Mouse (Mus musculus) lung, postnatal 0 days (tissue): Measurements from ENCODE around the gene Pmel. TPM values are rescaled to one million over a fixed set of nuclear protein-coding genes. Genes with fewer than 3 reads are reported as not detected.

Experiments
- ATAC-seq: fragments of 200-750 bp; cut with Nextera tagmentation; 2 replicates; pipeline ENCODE4 v1.8.0; 2017; ENCODE audit warnings: moderate library complexity
- DNase-seq: peaks from one replicate; pipeline ENCODE4 v3.0.0-alpha.2; 2016; ENCODE audit warnings: low spot score
- H3K27ac ChIP-seq: fragments of 300-500 bp; sonication (generic); 2 replicates; pipeline ENCODE4 v1.5.1; 2014; ENCODE audit warnings: antibody characterized with exemption, mild to moderate bottlenecking, low read length, mixed read lengths
- H3K27me3 ChIP-seq: fragments of 300-500 bp; sonication (generic); replicated peaks from 2 replicates; pipeline ENCODE4 v1.6.1; 2014; ENCODE audit warnings: low read length, mixed read lengths; ENCODE audit not compliant: insufficient read depth
- H3K36me3 ChIP-seq: fragments of 300-500 bp; sonication (generic); 2 replicates; pipeline ENCODE4 v1.6.1; 2014; ENCODE audit warnings: low read length, mixed read lengths; ENCODE audit not compliant: insufficient read depth
- H3K4me1 ChIP-seq: fragments of 300-500 bp; sonication (generic); 2 replicates; pipeline ENCODE4 v1.6.1; 2014; ENCODE audit warnings: antibody characterized with exemption, low read depth, low read length, mixed read lengths; ENCODE audit not compliant: insufficient read depth
- H3K4me2 ChIP-seq: fragments of 300-500 bp; sonication (generic); replicated peaks from 2 replicates; pipeline ENCODE4 v1.6.1; 2014; ENCODE audit warnings: low read depth, mild to moderate bottlenecking, low read length, moderate library complexity, mixed read lengths
- H3K4me3 ChIP-seq: fragments of 300-500 bp; sonication (generic); 2 replicates; pipeline ENCODE4 v1.5.1; 2014; ENCODE audit warnings: low read depth, low read length
- H3K9ac ChIP-seq: fragments of 300-500 bp; sonication (generic); replicated peaks from 2 replicates; pipeline ENCODE4 v1.6.1; 2014; ENCODE audit warnings: low read depth, mild to moderate bottlenecking
- H3K9me3 ChIP-seq: fragments of 300-500 bp; sonication (generic); 2 replicates; pipeline ENCODE4 v1.6.1; 2016; ENCODE audit warnings: low read length, mixed read lengths
- CTCF ChIP-seq: IDR thresholded peaks from 2 replicates; pipeline ENCODE4 v1.5.1; 2016; ENCODE audit warnings: antibody characterized with exemption, mild to moderate bottlenecking
- EP300 ChIP-seq: IDR thresholded peaks from 2 replicates; pipeline ENCODE4 v1.6.1; 2016; ENCODE audit warnings: antibody characterized with exemption, mild to moderate bottlenecking, control low read depth
- WGBS: fragments of 180-500 bp; shearing (Covaris S2); extraction: QIAGEN DNeasy Blood & Tissue Kit; methylation state at CpG from one replicate; pipeline ENCODE4 v1.1.7; 2014; 5-methylcytosine and 5-hydroxymethylcytosine counted together
- polyA plus RNA-seq: library from polyadenylated mRNA; unstranded; fragments of >200 nt; fragmentation: Nextera tagmentation; extraction: Ambion mirVana; gene quantifications from 2 replicates; pipeline ENCODE4 v1.2.1, GENCODE M21; 2015

The Pmel gene
- polyA plus RNA-seq, 1 experiment from 2014 or later: 1.4 TPM

DNA sequence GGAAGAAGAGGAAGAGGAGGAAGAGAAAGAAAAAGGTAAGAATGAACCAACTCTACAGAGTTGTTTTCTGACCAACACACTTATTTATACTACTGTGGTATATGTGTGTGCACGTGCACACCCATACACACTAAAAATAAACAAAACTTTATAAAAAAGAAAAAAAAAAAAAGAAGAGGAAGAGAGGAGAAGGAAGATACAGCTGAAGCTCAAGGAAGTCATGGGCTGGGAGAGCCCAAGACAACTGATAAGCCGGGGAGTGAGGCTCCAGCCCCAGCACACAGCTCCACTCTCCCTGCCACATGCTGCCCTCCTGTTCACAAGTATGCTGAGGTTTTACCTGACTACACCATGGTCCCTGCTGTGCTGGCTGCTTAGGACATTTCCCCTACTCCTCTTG lies 36.3 kb downstream of the Pmel start:
- H3K9ac ChIP-seq: no peak overlapping the region
- 42% methylated on average over 2 of the region's 2 CpGs for WGBS

DNA sequence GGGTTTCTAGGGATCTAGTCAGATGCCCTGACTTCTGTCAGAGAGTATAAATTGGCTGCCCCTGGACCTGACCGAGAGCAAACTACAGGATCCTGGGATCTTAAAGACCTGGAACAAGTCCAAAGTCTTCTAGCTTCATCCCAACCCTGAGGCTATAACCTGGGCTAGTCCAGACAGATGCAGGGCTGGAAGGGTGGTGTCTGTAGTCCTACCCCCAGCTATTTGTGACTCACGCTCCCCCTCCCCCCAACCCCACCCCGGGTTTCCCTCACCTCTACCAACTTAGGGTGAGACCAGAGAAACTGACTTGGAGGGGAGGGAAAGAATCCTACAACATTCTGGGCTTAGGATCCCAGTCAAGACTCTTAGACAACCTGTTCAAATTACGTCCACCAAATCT lies 38.6 kb downstream of the Pmel start:
- H3K4me3 ChIP-seq: peak overlapping the region; percentile 70
- no peak for TF ChIP-seq CTCF
- no peaks in the 10 kb centered on the region for H3K36me3 ChIP-seq
- H3K4me1 ChIP-seq: peaks cover 18% of the 10 kb centered on the region; the same call in 1 of the 2 replicates
- H3K27ac ChIP-seq: peak overlapping the region; percentile 93; the same call in 1 of the 2 replicates
- H3K9me3 ChIP-seq: no peaks in the 10 kb centered on the region
- H3K9ac ChIP-seq: no peak overlapping the region; the same call in 1 of the 2 replicates
- H3K4me2 ChIP-seq: peak overlapping the region; percentile 90
- WGBS: 21% methylated on average over 4 of the region's 4 CpGs
- H3K27me3 ChIP-seq: no peaks in the 10 kb centered on the region
- no peak for ATAC-seq
- no peak for DNase-seq

More for the DNA sequence above, 36.3 kb downstream of the Pmel start:
- no peak for DNase-seq
- Histone ChIP-seq H3K27me3 (no peaks in the 10 kb centered on the region), H3K4me2 (no peak overlapping the region), H3K4me1 (peaks cover 15% of the 10 kb centered on the region; the same call in 1 of the 2 replicates), H3K9me3 (no peaks in the 10 kb centered on the region), H3K4me3 (no peak overlapping the region), H3K36me3 (no peaks in the 10 kb centered on the region), H3K27ac (no peak overlapping the region)
- ATAC-seq: no peak
- TF ChIP-seq CTCF (no peak), EP300 (no peak)

GRCm38 (mm10) chr10:128743235-128743634 lies 39.2 kb downstream of the Pmel start:
- Histone ChIP-seq H3K27me3 (no peaks in the 10 kb centered on the region), H3K4me1 (peaks cover 18% of the 10 kb centered on the region; the same call in 1 of the 2 replicates), H3K9me3 (no peaks in the 10 kb centered on the region), H3K36me3 (no peaks in the 10 kb centered on the region), H3K27ac (peak overlapping the region; percentile 93), H3K4me3 (peak overlapping the region; percentile 70), H3K9ac (peak overlapping the region; percentile 67), H3K4me2 (peak overlapping the region; percentile 90)
- peak; percentile 51 for DNase-seq
- no peak for TF ChIP-seq EP300
- TF ChIP-seq CTCF: no peak
- 3% methylated on average over 7 of the region's 7 CpGs for WGBS
- ATAC-seq: no peak

DNA sequence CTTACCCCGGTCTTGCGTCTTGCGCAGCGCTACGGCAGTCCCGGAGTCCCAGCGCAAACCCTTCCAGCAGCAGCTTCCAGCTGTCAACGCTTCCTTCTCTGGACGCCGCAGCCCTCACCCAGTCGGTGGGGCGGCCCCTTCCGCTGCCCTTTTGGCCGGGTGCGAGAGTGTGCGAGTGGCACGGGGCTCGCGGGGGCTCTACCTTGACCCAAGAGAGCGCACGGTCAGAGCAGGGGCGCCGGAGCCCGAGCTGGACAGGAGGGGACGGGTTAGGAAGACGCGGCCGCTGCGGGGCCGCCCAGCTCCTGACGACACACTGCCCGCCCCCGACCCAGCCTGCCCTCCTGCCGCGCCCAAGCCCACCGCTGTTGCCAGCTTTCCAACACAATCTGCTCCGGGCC lies 39.8 kb downstream of the Pmel start:
- ATAC-seq: peak; percentile 58
- H3K36me3 ChIP-seq: no peaks in the 10 kb centered on the region
- no peaks in the 10 kb centered on the region for H3K9me3 ChIP-seq
- H3K4me3 ChIP-seq: peak overlapping the region; percentile 70
- no peaks in the 10 kb centered on the region for H3K27me3 ChIP-seq
- peak; percentile 81 for DNase-seq
- WGBS: 3% methylated on average over 29 of the region's 37 CpGs
- peak overlapping the region; percentile 90 for H3K4me2 ChIP-seq
- peak; percentile 3; the same call in 1 of the 2 replicates for TF ChIP-seq CTCF
- no peak for TF ChIP-seq EP300
- H3K9ac ChIP-seq: peak overlapping the region; percentile 67
- H3K4me1 ChIP-seq: peaks cover 18% of the 10 kb centered on the region; the same call in 1 of the 2 replicates
- H3K27ac ChIP-seq: peak overlapping the region; percentile 93

DNA sequence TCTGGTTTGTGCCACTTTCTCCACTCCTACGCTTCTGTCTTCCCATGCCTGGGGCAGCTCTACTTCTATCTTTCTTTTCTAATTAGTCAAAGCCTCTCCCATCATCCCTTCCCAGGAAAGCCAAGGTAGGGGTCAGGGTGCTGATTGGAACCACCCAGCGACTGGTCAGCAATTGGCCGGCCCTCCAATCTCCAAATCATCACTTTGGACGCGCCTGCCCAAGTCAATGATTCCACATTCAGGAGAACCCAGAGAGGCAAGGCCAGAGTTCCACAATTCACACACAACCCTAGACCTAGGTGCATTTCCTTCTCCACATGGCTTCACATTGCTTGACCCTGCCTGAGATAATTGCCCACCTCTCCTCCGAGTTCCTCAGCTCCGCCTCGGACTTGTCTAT lies 40.2 kb downstream of the Pmel start:
- no peak for TF ChIP-seq EP300
- TF ChIP-seq CTCF: no peak
- Histone ChIP-seq H3K9me3 (no peaks in the 10 kb centered on the region), H3K4me3 (peak overlapping the region; percentile 70), H3K9ac (peak overlapping the region; percentile 67), H3K4me1 (peaks cover 18% of the 10 kb centered on the region; the same call in 1 of the 2 replicates), H3K4me2 (peak overlapping the region; percentile 90), H3K36me3 (no peaks in the 10 kb centered on the region), H3K27me3 (no peaks in the 10 kb centered on the region), H3K27ac (peak overlapping the region; percentile 93)
- DNase-seq (no peak), ATAC-seq (no peak)
- 28% methylated on average over 8 of the region's 8 CpGs for WGBS

- DNase-seq (peak; percentile 81), ATAC-seq (no peak)
- 15% methylated on average over 18 of the region's 18 CpGs for WGBS
- TF ChIP-seq EP300 (no peak), CTCF (peak; percentile 45)
- Histone ChIP-seq H3K27me3 (no peaks in the 10 kb centered on the region), H3K9ac (peak within 1 kb of the TSS; percentile 67), H3K36me3 (no peaks in the 10 kb centered on the region), H3K27ac (peak within 1 kb of the TSS; percentile 93), H3K9me3 (no peaks in the 10 kb centered on the region), H3K4me3 (peak within 1 kb of the TSS; percentile 70), H3K4me2 (peak within 1 kb of the TSS; percentile 90), H3K4me1 (peaks cover 18% of the 10 kb centered on the region; the same call in 1 of the 2 replicates)
Observed at GRCm38 (mm10) chr10:128744680-128745601, 40.9 kb downstream of the Pmel start, which contains the start of gene Dgka. Dgka (minus strand) TSS chr10:128744855.
